Mouse (Mus musculus): ENCODE results near the gene Sumo1.

DNA sequence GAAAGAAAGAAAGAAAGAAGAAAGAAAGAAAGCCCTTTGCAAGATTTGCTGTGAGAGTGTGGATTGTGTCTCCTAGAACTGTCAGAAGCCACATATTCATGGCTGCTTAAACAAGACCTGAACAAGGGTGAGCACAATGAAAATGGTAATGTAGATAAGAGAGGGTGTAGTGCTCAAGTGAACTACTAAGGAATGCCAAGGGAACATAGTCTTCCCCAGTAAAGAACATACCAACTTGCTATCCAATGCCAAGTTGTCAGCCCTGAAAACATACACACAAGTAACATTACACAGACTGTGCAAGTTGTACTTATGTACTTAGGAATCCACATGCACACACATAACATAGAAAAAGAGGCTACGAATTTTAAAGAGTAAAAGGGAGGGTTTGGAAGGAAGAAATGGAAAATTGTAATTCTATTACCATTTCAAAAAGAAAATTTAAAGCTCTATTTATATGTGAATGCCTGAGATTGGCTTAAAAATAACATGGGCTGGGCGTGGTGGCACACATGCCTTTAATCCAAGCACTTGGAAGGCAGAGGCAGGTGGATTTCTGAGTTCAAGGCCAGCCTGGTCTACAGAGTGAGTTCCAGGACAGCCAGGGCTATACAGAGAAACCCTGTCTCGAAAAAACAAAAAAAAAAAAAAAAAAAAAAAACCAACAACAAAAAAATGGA lies 7.0 kb downstream of the Sumo1 start:
- TF ChIP-seq CTCF (conservative IDR thresholded peaks at IDR 0.05; ENCODE audit: low read length) = no peak
- no peak for TF ChIP-seq NANOG (IDR thresholded peaks at IDR 0.05; ENCODE audit: borderline replicate concordance, low read length)
- TF ChIP-seq POU5F1 (IDR thresholded peaks at IDR 0.05; ENCODE audit: borderline replicate concordance, low read length) = no peak

Measured in E14TG2a.4 (cell line).